Mouse (Mus musculus): ENCODE measurements around the gene Vcam1. TPM values are rescaled to one million over a fixed set of nuclear protein-coding genes. Genes with fewer than 3 reads are reported as not detected.

Gene Vcam1
- polyA plus RNA-seq, 1 experiment from 2014 or later, result 67.4 TPM

GRCm38 (mm10) chr3:116157447-116157990 lies 28.0 kb upstream of the Vcam1 start:
- H3K27me3 ChIP-seq (replicated peaks; ENCODE audit: control insufficient read depth, insufficient read depth, low read length), result no peaks in the 10 kb centered on the region
- H3K4me3 ChIP-seq (ENCODE audit: low read depth, low read length), result no peak overlapping the region
- no peak overlapping the region for H3K9ac ChIP-seq (ENCODE audit: low read depth, low read length)
- 75% methylated on average over 13 of the region's 13 CpGs for WGBS
- H3K4me1 ChIP-seq (replicated peaks; ENCODE audit: control insufficient read depth, insufficient read depth, low read length), result no peaks in the 10 kb centered on the region
- H3K27ac ChIP-seq (ENCODE audit: low read depth, low read length), result no peak overlapping the region
- H3K9me3 ChIP-seq (ENCODE audit: control insufficient read depth, low read length), result no peaks in the 10 kb centered on the region
- DNase-seq (ENCODE audit: low spot score) (no peak), ATAC-seq (replicated peaks; ENCODE audit: low FRiP score) (no peak)
- H3K4me2 ChIP-seq, result no peak overlapping the region
- no peaks in the 10 kb centered on the region for H3K36me3 ChIP-seq (ENCODE audit: control insufficient read depth, insufficient read depth, low read length)

GRCm38 (mm10) chr3:116150056-116150632 lies 20.7 kb upstream of the Vcam1 start:
- no peak overlapping the region for H3K27ac ChIP-seq (ENCODE audit: low read depth, low read length)
- no peaks in the 10 kb centered on the region for H3K36me3 ChIP-seq (ENCODE audit: control insufficient read depth, insufficient read depth, low read length)
- no peaks in the 10 kb centered on the region for H3K4me1 ChIP-seq (replicated peaks; ENCODE audit: control insufficient read depth, insufficient read depth, low read length)
- H3K4me3 ChIP-seq (ENCODE audit: low read depth, low read length), result no peak overlapping the region
- 74% methylated on average over 13 of the region's 13 CpGs for WGBS
- no peak for ATAC-seq (replicated peaks; ENCODE audit: low FRiP score)
- H3K27me3 ChIP-seq (replicated peaks; ENCODE audit: control insufficient read depth, insufficient read depth, low read length), result no peaks in the 10 kb centered on the region
- H3K9me3 ChIP-seq (ENCODE audit: control insufficient read depth, low read length), result no peaks in the 10 kb centered on the region
- no peak overlapping the region for H3K4me2 ChIP-seq
- no peak overlapping the region for H3K9ac ChIP-seq (ENCODE audit: low read depth, low read length)
- no peak for DNase-seq (ENCODE audit: low spot score)

GRCm38 (mm10) chr3:116149096-116149495 lies 19.6 kb upstream of the Vcam1 start:
- Histone ChIP-seq H3K9ac (ENCODE audit: low read depth, low read length) (no peak overlapping the region), H3K27ac (ENCODE audit: low read depth, low read length) (no peak overlapping the region), H3K4me2 (no peak overlapping the region), H3K36me3 (ENCODE audit: control insufficient read depth, insufficient read depth, low read length) (no peaks in the 10 kb centered on the region), H3K9me3 (ENCODE audit: control insufficient read depth, low read length) (no peaks in the 10 kb centered on the region), H3K4me3 (ENCODE audit: low read depth, low read length) (no peak overlapping the region), H3K27me3 (replicated peaks; ENCODE audit: control insufficient read depth, insufficient read depth, low read length) (no peaks in the 10 kb centered on the region), H3K4me1 (replicated peaks; ENCODE audit: control insufficient read depth, insufficient read depth, low read length) (no peaks in the 10 kb centered on the region)
- WGBS, result 63% methylated on average over 4 of the region's 4 CpGs
- ATAC-seq (replicated peaks; ENCODE audit: low FRiP score), result no peak
- no peak for DNase-seq (ENCODE audit: low spot score)

- DNase-seq (ENCODE audit: low spot score), result no peak
- Histone ChIP-seq H3K27me3 (replicated peaks; ENCODE audit: control insufficient read depth, insufficient read depth, low read length) (no peaks in the 10 kb centered on the region), H3K4me1 (replicated peaks; ENCODE audit: control insufficient read depth, insufficient read depth, low read length) (no peaks in the 10 kb centered on the region), H3K36me3 (ENCODE audit: control insufficient read depth, insufficient read depth, low read length) (no peaks in the 10 kb centered on the region), H3K9ac (ENCODE audit: low read depth, low read length) (no peak overlapping the region), H3K27ac (ENCODE audit: low read depth, low read length) (no peak overlapping the region), H3K9me3 (ENCODE audit: control insufficient read depth, low read length) (no peaks in the 10 kb centered on the region), H3K4me2 (no peak overlapping the region), H3K4me3 (ENCODE audit: low read depth, low read length) (no peak overlapping the region)
- WGBS, result 63% methylated on average over 9 of the region's 9 CpGs
- no peak for ATAC-seq (replicated peaks; ENCODE audit: low FRiP score)
These were observed 19.2 kb upstream of the Vcam1 start for GRCm38 (mm10) chr3:116148676-116149075.

- Histone ChIP-seq H3K27me3 (replicated peaks; ENCODE audit: control insufficient read depth, insufficient read depth, low read length) (no peaks in the 10 kb centered on the region), H3K4me3 (ENCODE audit: low read depth, low read length) (no peak overlapping the region), H3K9me3 (ENCODE audit: control insufficient read depth, low read length) (no peaks in the 10 kb centered on the region), H3K9ac (ENCODE audit: low read depth, low read length) (no peak overlapping the region), H3K4me2 (no peak overlapping the region), H3K36me3 (ENCODE audit: control insufficient read depth, insufficient read depth, low read length) (no peaks in the 10 kb centered on the region), H3K27ac (ENCODE audit: low read depth, low read length) (no peak overlapping the region), H3K4me1 (replicated peaks; ENCODE audit: control insufficient read depth, insufficient read depth, low read length) (peaks cover 9% of the 10 kb centered on the region)
- ATAC-seq (replicated peaks; ENCODE audit: low FRiP score), result no peak
- 77% methylated on average over 3 of the region's 3 CpGs for WGBS
- DNase-seq (ENCODE audit: low spot score), result no peak
These were observed 11.7 kb upstream of the Vcam1 start for GRCm38 (mm10) chr3:116141226-116141625.

GRCm38 (mm10) chr3:116139000-116139399 lies 9.5 kb upstream of the Vcam1 start:
- Histone ChIP-seq H3K9ac (ENCODE audit: low read depth, low read length) (no peak overlapping the region), H3K4me3 (ENCODE audit: low read depth, low read length) (no peak overlapping the region), H3K4me2 (no peak overlapping the region), H3K27ac (ENCODE audit: low read depth, low read length) (no peak overlapping the region), H3K27me3 (replicated peaks; ENCODE audit: control insufficient read depth, insufficient read depth, low read length) (no peaks in the 10 kb centered on the region), H3K4me1 (replicated peaks; ENCODE audit: control insufficient read depth, insufficient read depth, low read length) (peaks cover 9% of the 10 kb centered on the region), H3K9me3 (ENCODE audit: control insufficient read depth, low read length) (no peaks in the 10 kb centered on the region), H3K36me3 (ENCODE audit: control insufficient read depth, insufficient read depth, low read length) (no peaks in the 10 kb centered on the region)
- DNase-seq (ENCODE audit: low spot score) (no peak), ATAC-seq (replicated peaks; ENCODE audit: low FRiP score) (peak; percentile 52; the same call in 1 of the 2 replicates)
- WGBS, result 32% methylated on average over 5 of the region's 5 CpGs

- H3K36me3 ChIP-seq (ENCODE audit: control insufficient read depth, insufficient read depth, low read length), result no peaks in the 10 kb centered on the region
- H3K27ac ChIP-seq (ENCODE audit: low read depth, low read length), result no peak overlapping the region
- no peaks in the 10 kb centered on the region for H3K27me3 ChIP-seq (replicated peaks; ENCODE audit: control insufficient read depth, insufficient read depth, low read length)
- no peak overlapping the region for H3K4me2 ChIP-seq
- H3K9me3 ChIP-seq (ENCODE audit: control insufficient read depth, low read length), result no peaks in the 10 kb centered on the region
- ATAC-seq (replicated peaks; ENCODE audit: low FRiP score), result no peak
- DNase-seq (ENCODE audit: low spot score), result no peak
- WGBS, result 63% methylated on average over 5 of the region's 5 CpGs
- H3K4me1 ChIP-seq (replicated peaks; ENCODE audit: control insufficient read depth, insufficient read depth, low read length), result peaks cover 9% of the 10 kb centered on the region
- no peak overlapping the region for H3K9ac ChIP-seq (ENCODE audit: low read depth, low read length)
- H3K4me3 ChIP-seq (ENCODE audit: low read depth, low read length), result no peak overlapping the region
These were observed 8.6 kb upstream of the Vcam1 start for GRCm38 (mm10) chr3:116138081-116138480.

GRCm38 (mm10) chr3:116133363-116133762 lies 3.9 kb upstream of the Vcam1 start:
- no peak overlapping the region for H3K4me2 ChIP-seq
- H3K9ac ChIP-seq (ENCODE audit: low read depth, low read length), result no peak overlapping the region
- 57% methylated on average over 5 of the region's 5 CpGs for WGBS
- ATAC-seq (replicated peaks; ENCODE audit: low FRiP score) (no peak), DNase-seq (ENCODE audit: low spot score) (no peak)
- H3K4me1 ChIP-seq (replicated peaks; ENCODE audit: control insufficient read depth, insufficient read depth, low read length), result no peaks in the 10 kb centered on the region; the same call in 1 of the 2 replicates
- no peak overlapping the region for H3K4me3 ChIP-seq (ENCODE audit: low read depth, low read length)
- no peaks in the 10 kb centered on the region for H3K9me3 ChIP-seq (ENCODE audit: control insufficient read depth, low read length)
- H3K27ac ChIP-seq (ENCODE audit: low read depth, low read length), result no peak overlapping the region
- no peaks in the 10 kb centered on the region for H3K36me3 ChIP-seq (ENCODE audit: control insufficient read depth, insufficient read depth, low read length)
- no peaks in the 10 kb centered on the region for H3K27me3 ChIP-seq (replicated peaks; ENCODE audit: control insufficient read depth, insufficient read depth, low read length)

GRCm38 (mm10) chr3:116130711-116131110 lies 1.2 kb upstream of the Vcam1 start:
- ATAC-seq (replicated peaks; ENCODE audit: low FRiP score), result no peak
- WGBS, result 65% methylated on average over 3 of the region's 3 CpGs
- no peaks in the 10 kb centered on the region for H3K36me3 ChIP-seq (ENCODE audit: control insufficient read depth, insufficient read depth, low read length)
- no peaks in the 10 kb centered on the region for H3K9me3 ChIP-seq (ENCODE audit: control insufficient read depth, low read length)
- no peaks in the 10 kb centered on the region for H3K27me3 ChIP-seq (replicated peaks; ENCODE audit: control insufficient read depth, insufficient read depth, low read length)
- no peaks in the 10 kb centered on the region; the same call in 1 of the 2 replicates for H3K4me1 ChIP-seq (replicated peaks; ENCODE audit: control insufficient read depth, insufficient read depth, low read length)
- no peak overlapping the region for H3K27ac ChIP-seq (ENCODE audit: low read depth, low read length)
- no peak overlapping the region for H3K4me2 ChIP-seq
- no peak overlapping the region for H3K9ac ChIP-seq (ENCODE audit: low read depth, low read length)
- H3K4me3 ChIP-seq (ENCODE audit: low read depth, low read length), result no peak overlapping the region
- no peak for DNase-seq (ENCODE audit: low spot score)

All from liver, embryonic 11.5 days (tissue).